In the genomic region with DNA sequence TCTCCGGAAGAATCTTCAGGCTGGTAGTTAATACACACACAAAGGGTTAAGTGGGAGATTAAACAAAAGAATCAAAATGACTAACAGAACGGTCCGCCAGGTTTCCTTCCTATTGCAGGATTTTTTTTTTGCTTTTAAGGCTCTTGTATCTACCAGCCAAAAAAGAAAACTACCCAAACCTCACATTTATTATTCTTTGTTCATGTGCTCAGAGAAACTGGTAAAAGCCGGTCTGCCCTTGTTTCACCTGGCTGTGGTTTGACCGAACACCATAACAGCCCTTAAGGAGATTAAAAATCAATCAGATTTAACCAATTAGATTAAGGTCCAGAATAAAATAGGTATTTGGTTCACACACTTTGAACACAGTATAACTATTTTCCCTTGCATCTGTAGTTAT, we compare ENCODE assay signal across 11 mouse cellular contexts.
A peak's percentile ranks its signal among the peaks of the same experiment; 100 is the strongest.
DNase-seq lines count a peak whose midpoint lies in the region; ATAC-seq and TF ChIP-seq lines count a peak whose summit lies in the region.
"Had no signal": no experiment of that assay in that cellular context is flagged by ENCODE, and none has a peak within 500 bp of the region (broad histone marks: within the 10 kb centered on the region; RNA-seq: fewer than 3 reads in every experiment).

No protein-coding gene starts in this region.

- peak overlapping the region; percentile 37 for H3K4me3 ChIP-seq in hindbrain, embryonic 13.5 days
- no peak overlapping the region for H3K4me3 ChIP-seq in hindbrain, embryonic 11.5 days (ENCODE audit: low read depth, low read length)
- H3K4me3 ChIP-seq in forebrain, embryonic 14.5 days (ENCODE audit: low read depth, low read length): peak overlapping the region; percentile 25
- peak overlapping the region; percentile 32 for H3K4me3 ChIP-seq in midbrain, postnatal 0 days (ENCODE audit: low read depth, low read length)
- H3K4me3 ChIP-seq: embryonic facial prominence, embryonic 12.5 days had no signal

- no peak for ATAC-seq in hindbrain, embryonic 13.5 days (ENCODE audit: low FRiP score)
- ATAC-seq in hindbrain, embryonic 11.5 days (ENCODE audit: low FRiP score): no peak
- no peak for ATAC-seq in forebrain, embryonic 14.5 days
- no peak for ATAC-seq in midbrain, postnatal 0 days (ENCODE audit: low FRiP score)

- H3K4me1 ChIP-seq in hindbrain, embryonic 13.5 days (replicated peaks): peaks cover 49% of the 10 kb centered on the region
- H3K4me1 ChIP-seq in hindbrain, embryonic 11.5 days (replicated peaks; ENCODE audit: control insufficient read depth, insufficient read depth, low read length): peaks cover 4% of the 10 kb centered on the region; the same call in 1 of the 2 replicates
- H3K4me1 ChIP-seq in forebrain, embryonic 14.5 days (ENCODE audit: control insufficient read depth, insufficient read depth, low read length): peaks cover 26% of the 10 kb centered on the region
- peaks cover 7% of the 10 kb centered on the region for H3K4me1 ChIP-seq in midbrain, postnatal 0 days (ENCODE audit: insufficient read depth, low read length)

- H3K4me2 ChIP-seq in hindbrain, embryonic 13.5 days: peak overlapping the region; percentile 79
- no peak overlapping the region for H3K4me2 ChIP-seq in hindbrain, embryonic 11.5 days (replicated peaks; ENCODE audit: low read depth, low read length)
- H3K4me2 ChIP-seq in forebrain, embryonic 14.5 days (ENCODE audit: low read length): peak overlapping the region; percentile 80
- H3K4me2 ChIP-seq in midbrain, postnatal 0 days (ENCODE audit: low read depth, low read length, poor library complexity, severe bottlenecking): peak overlapping the region; percentile 55
- H3K4me2 ChIP-seq: embryonic facial prominence, embryonic 12.5 days had no signal

- H3K27me3 ChIP-seq in hindbrain, embryonic 13.5 days: no peaks in the 10 kb centered on the region
- no peaks in the 10 kb centered on the region for H3K27me3 ChIP-seq in hindbrain, embryonic 11.5 days (ENCODE audit: control insufficient read depth, insufficient read depth, low read length)
- H3K27me3 ChIP-seq in forebrain, embryonic 14.5 days (replicated peaks; ENCODE audit: control insufficient read depth, insufficient read depth, low read length): no peaks in the 10 kb centered on the region
- H3K27me3 ChIP-seq in midbrain, postnatal 0 days (ENCODE audit: insufficient read depth, low read length): no peaks in the 10 kb centered on the region
- H3K27me3 ChIP-seq: embryonic facial prominence, embryonic 12.5 days had no signal

- DNase-seq in hindbrain, embryonic 11.5 days (ENCODE audit: low spot score): no peak
- DNase-seq in forebrain, embryonic 14.5 days (ENCODE audit: low spot score): no peak
- peak; percentile 71 for DNase-seq in kidney, adult 9 months
- no peak for DNase-seq in midbrain, postnatal 0 days (ENCODE audit: low spot score)
- DNase-seq in ovary, postnatal 14 days (ENCODE audit: low spot score): no peak
- no peak for DNase-seq in right cerebral cortex, postnatal 4 days
- DNase-seq in adrenal gland, adult 2 months: no peak
- DNase-seq: gastrocnemius, postnatal 36 days; lung, postnatal 14 days had no signal

- H3K36me3 ChIP-seq in hindbrain, embryonic 13.5 days: peaks cover 3% of the 10 kb centered on the region
- H3K36me3 ChIP-seq in hindbrain, embryonic 11.5 days (ENCODE audit: control insufficient read depth, insufficient read depth, low read length): no peaks in the 10 kb centered on the region
- H3K36me3 ChIP-seq in forebrain, embryonic 14.5 days (ENCODE audit: control insufficient read depth, insufficient read depth, low read length): peaks cover 6% of the 10 kb centered on the region
- H3K36me3 ChIP-seq in midbrain, postnatal 0 days (ENCODE audit: insufficient read depth, low read length): no peaks in the 10 kb centered on the region
- H3K36me3 ChIP-seq: embryonic facial prominence, embryonic 12.5 days had no signal

- 62% methylated on average over 5 of the region's 5 CpGs for WGBS in hindbrain, embryonic 13.5 days
- WGBS in hindbrain, embryonic 11.5 days: 84% methylated on average over 5 of the region's 5 CpGs
- WGBS in forebrain, embryonic 14.5 days: 53% methylated on average over 5 of the region's 5 CpGs
- 35% methylated on average over 5 of the region's 5 CpGs for WGBS in midbrain, postnatal 0 days

- no peak overlapping the region for H3K27ac ChIP-seq in hindbrain, embryonic 13.5 days
- no peak overlapping the region for H3K27ac ChIP-seq in hindbrain, embryonic 11.5 days (ENCODE audit: low read depth, low read length)
- H3K27ac ChIP-seq in forebrain, embryonic 14.5 days (ENCODE audit: low read depth, low read length): no peak overlapping the region
- H3K27ac ChIP-seq in midbrain, postnatal 0 days (ENCODE audit: low read depth, low read length): peak overlapping the region; percentile 43; the same call in 1 of the 2 replicates
- H3K27ac ChIP-seq: embryonic facial prominence, embryonic 12.5 days had no signal

- H3K9me3 ChIP-seq in hindbrain, embryonic 13.5 days: no peaks in the 10 kb centered on the region
- no peaks in the 10 kb centered on the region for H3K9me3 ChIP-seq in hindbrain, embryonic 11.5 days (ENCODE audit: control insufficient read depth, low read length)
- H3K9me3 ChIP-seq in forebrain, embryonic 14.5 days (replicated peaks; ENCODE audit: control insufficient read depth, low read length): no peaks in the 10 kb centered on the region
- H3K9me3 ChIP-seq in midbrain, postnatal 0 days (ENCODE audit: low read length): no peaks in the 10 kb centered on the region
- H3K9me3 ChIP-seq: embryonic facial prominence, embryonic 12.5 days had no signal

- no peak for TF ChIP-seq CTCF in midbrain, postnatal 0 days (IDR thresholded peaks at IDR 0.05)

- peak overlapping the region; percentile 58 for H3K9ac ChIP-seq in hindbrain, embryonic 13.5 days
- H3K9ac ChIP-seq in hindbrain, embryonic 11.5 days (ENCODE audit: low read depth, low read length): no peak overlapping the region
- peak overlapping the region; percentile 29 for H3K9ac ChIP-seq in forebrain, embryonic 14.5 days (ENCODE audit: low read length)
- peak overlapping the region; percentile 60 for H3K9ac ChIP-seq in midbrain, postnatal 0 days (replicated peaks; ENCODE audit: low read length, poor library complexity, severe bottlenecking)
- H3K9ac ChIP-seq: embryonic facial prominence, embryonic 12.5 days had no signal
